Mouse (Mus musculus) intestine, embryonic 16.5 days (tissue): Measurements from ENCODE around the gene Foxp1. TPM values are rescaled to one million over a fixed set of nuclear protein-coding genes. Genes with fewer than 3 reads are reported as not detected.

ENCODE experiments used
- ATAC-seq: fragments of 200-750 bp; cut with Nextera tagmentation; 2 replicates; pipeline ENCODE4 v1.8.0; 2017; ENCODE audit warnings: moderate TSS enrichment, moderate library complexity
- H3K27ac ChIP-seq: fragments of 300-500 bp; sonication (generic); 2 replicates; pipeline ENCODE4 v1.5.1; 2014; ENCODE audit warnings: mild to moderate bottlenecking, low read length
- H3K27me3 ChIP-seq: fragments of 300-500 bp; sonication (generic); replicated peaks from 2 replicates; pipeline ENCODE4 v1.6.1; 2014; ENCODE audit warnings: low read length, control low read depth, mixed read lengths; ENCODE audit not compliant: control insufficient read depth, insufficient read depth
- H3K36me3 ChIP-seq: fragments of 300-500 bp; sonication (generic); 2 replicates; pipeline ENCODE4 v1.6.1; 2014; ENCODE audit warnings: low read length, control low read depth; ENCODE audit not compliant: control insufficient read depth, insufficient read depth
- H3K4me1 ChIP-seq: fragments of 300-500 bp; sonication (generic); 2 replicates; pipeline ENCODE4 v1.6.1; 2014; ENCODE audit warnings: low read length, control low read depth, mixed read lengths; ENCODE audit not compliant: control insufficient read depth, insufficient read depth
- H3K4me2 ChIP-seq: fragments of 300-500 bp; sonication (generic); 2 replicates; pipeline ENCODE4 v1.6.1; 2014; ENCODE audit warnings: low read depth, low read length, control low read depth
- H3K4me3 ChIP-seq: fragments of 300-500 bp; sonication (generic); 2 replicates; pipeline ENCODE4 v1.5.1; 2014; ENCODE audit warnings: mild to moderate bottlenecking, low read length
- H3K9ac ChIP-seq: fragments of 300-500 bp; sonication (generic); 2 replicates; pipeline ENCODE4 v1.6.1; 2014; ENCODE audit warnings: low read depth, low read length
- H3K9me3 ChIP-seq: fragments of 300-500 bp; sonication (generic); 2 replicates; pipeline ENCODE4 v1.6.1; 2016; ENCODE audit warnings: low read length, control low read depth; ENCODE audit not compliant: control insufficient read depth
- WGBS: fragments of 180-500 bp; shearing (Covaris S2); extraction: QIAGEN DNeasy Blood & Tissue Kit; methylation state at CpG from one replicate; pipeline ENCODE4 v1.1.7; 2014; 5-methylcytosine and 5-hydroxymethylcytosine counted together
- polyA plus RNA-seq: library from polyadenylated mRNA; unstranded; fragments of >200 nt; fragmentation: Nextera tagmentation; extraction: Ambion mirVana; gene quantifications from 2 replicates; pipeline ENCODE4 v1.2.1, GENCODE M21; 2015

Foxp1 gene
- polyA plus RNA-seq, 1 experiment from 2014 or later = 74.8 TPM

DNA sequence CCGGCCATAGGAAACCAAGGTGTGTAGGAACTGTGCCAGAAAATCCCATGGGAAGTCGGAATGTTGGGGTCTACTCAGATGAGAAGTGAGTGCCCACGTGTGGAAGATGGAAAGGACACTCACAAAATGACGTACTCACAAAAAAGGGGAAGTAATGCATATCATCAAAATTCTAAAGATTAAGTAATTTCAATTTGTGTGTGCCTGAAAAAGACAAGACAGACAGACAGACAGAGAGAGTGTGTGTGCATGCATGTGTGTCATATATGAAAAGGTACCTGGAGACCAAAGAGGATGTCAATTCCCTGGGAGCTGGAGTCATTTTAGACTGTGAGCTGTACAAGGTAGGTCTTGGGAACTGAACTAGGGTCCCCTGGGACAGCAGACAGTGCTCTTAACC is 444.4 kb downstream of the Foxp1 start:
- Histone ChIP-seq H3K4me1 (peaks cover 4% of the 10 kb centered on the region; the same call in 1 of the 2 replicates), H3K27ac (no peak overlapping the region), H3K4me3 (no peak overlapping the region), H3K4me2 (no peak overlapping the region), H3K27me3 (no peaks in the 10 kb centered on the region), H3K36me3 (peaks cover 13% of the 10 kb centered on the region), H3K9ac (no peak overlapping the region), H3K9me3 (0 out of 2 replicates have a peak, but pooled peaks cover 6% of the 10 kb centered on the region)
- ATAC-seq = no peak
- 92% methylated on average over 4 of the region's 4 CpGs for WGBS

- ATAC-seq = no peak
- peaks cover 13% of the 10 kb centered on the region for H3K36me3 ChIP-seq
- WGBS = 89% methylated on average over 9 of the region's 9 CpGs
- no peak overlapping the region for H3K9ac ChIP-seq
- H3K4me1 ChIP-seq = no peaks in the 10 kb centered on the region
- H3K9me3 ChIP-seq = 0 out of 2 replicates have a peak, but pooled peaks cover 6% of the 10 kb centered on the region
- no peak overlapping the region for H3K27ac ChIP-seq
- H3K4me2 ChIP-seq = no peak overlapping the region
- H3K27me3 ChIP-seq = no peaks in the 10 kb centered on the region
- no peak overlapping the region for H3K4me3 ChIP-seq
These were observed 448.9 kb downstream of the Foxp1 start for GRCm38 (mm10) chr6:99073303-99074271.

DNA sequence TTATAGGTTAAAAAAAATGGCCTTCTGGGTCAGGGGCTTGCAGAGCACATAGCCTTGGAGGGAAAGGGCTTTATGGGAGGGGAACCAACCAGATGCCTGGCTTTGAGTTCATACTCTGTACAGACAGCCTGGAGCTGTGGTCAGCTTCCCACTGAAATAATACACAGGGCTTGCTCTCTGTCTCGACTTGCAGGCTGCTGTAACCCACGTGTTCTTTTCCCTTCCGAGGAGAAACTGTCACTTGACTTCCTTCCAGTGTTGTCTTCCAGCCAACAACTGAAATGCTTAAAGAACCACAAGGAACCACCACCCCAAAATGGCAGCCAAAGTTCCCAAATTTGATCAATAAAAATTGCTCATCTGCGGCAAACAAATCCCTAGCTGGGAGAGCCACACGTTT is 451.8 kb downstream of the Foxp1 start:
- peaks cover 2% of the 10 kb centered on the region; the same call in 1 of the 2 replicates for H3K4me1 ChIP-seq

GRCm38 (mm10) chr6:99069726-99070125 is 452.8 kb downstream of the Foxp1 start:
- Histone ChIP-seq H3K4me1 (peaks cover 2% of the 10 kb centered on the region; the same call in 1 of the 2 replicates), H3K4me2 (no peak overlapping the region), H3K27me3 (no peaks in the 10 kb centered on the region), H3K9ac (no peak overlapping the region), H3K4me3 (no peak overlapping the region), H3K9me3 (no peaks in the 10 kb centered on the region), H3K36me3 (peaks cover 3% of the 10 kb centered on the region), H3K27ac (no peak overlapping the region)
- no peak for ATAC-seq
- WGBS = 98% methylated on average over 1 of the region's 1 CpGs

More for the DNA sequence above, 451.8 kb downstream of the Foxp1 start:
- Histone ChIP-seq H3K27ac (no peak overlapping the region), H3K9me3 (0 out of 2 replicates have a peak, but pooled peaks cover 6% of the 10 kb centered on the region), H3K27me3 (no peaks in the 10 kb centered on the region), H3K4me2 (no peak overlapping the region), H3K9ac (no peak overlapping the region), H3K36me3 (peaks cover 13% of the 10 kb centered on the region), H3K4me3 (no peak overlapping the region)
- no peak for ATAC-seq
- WGBS = 68% methylated on average over 5 of the region's 5 CpGs

GRCm38 (mm10) chr6:99065569-99066353 is 456.8 kb downstream of the Foxp1 start:
- H3K4me2 ChIP-seq = no peak overlapping the region

DNA sequence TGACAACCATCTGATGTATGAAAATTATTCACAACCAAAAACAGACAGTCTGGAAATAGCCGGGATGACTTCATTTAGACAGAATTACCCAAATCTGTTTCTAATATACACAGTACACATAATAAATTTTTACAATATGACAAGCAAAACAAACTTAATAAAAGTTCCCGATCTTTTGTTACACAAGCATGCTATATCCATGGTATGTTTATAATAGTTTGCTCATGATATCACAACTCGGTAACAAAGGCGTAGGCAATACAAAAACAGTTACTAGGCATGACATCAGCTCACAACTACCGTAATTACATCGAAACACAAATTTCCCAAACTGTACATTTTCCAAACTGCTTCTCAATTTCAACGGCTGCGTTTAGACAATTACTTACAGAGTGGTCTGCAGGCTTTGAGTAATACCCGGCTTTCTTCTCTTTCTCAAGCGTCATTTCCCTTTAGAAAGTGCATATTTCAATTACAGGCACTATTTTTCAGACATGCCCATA is 458.5 kb downstream of the Foxp1 start:
- Histone ChIP-seq H3K9ac (no peak overlapping the region), H3K36me3 (no peaks in the 10 kb centered on the region), H3K27me3 (no peaks in the 10 kb centered on the region), H3K4me3 (no peak overlapping the region), H3K27ac (no peak overlapping the region), H3K9me3 (no peaks in the 10 kb centered on the region), H3K4me1 (peaks cover 5% of the 10 kb centered on the region; the same call in 1 of the 2 replicates), H3K4me2 (no peak overlapping the region)
- 67% methylated on average over 10 of the region's 10 CpGs for WGBS
- no peak for ATAC-seq

More at GRCm38 (mm10) chr6:99065569-99066353, 456.8 kb downstream of the Foxp1 start:
- H3K27ac ChIP-seq = no peak overlapping the region
- 65% methylated on average over 9 of the region's 9 CpGs for WGBS
- no peaks in the 10 kb centered on the region for H3K27me3 ChIP-seq
- H3K4me1 ChIP-seq = peaks cover 5% of the 10 kb centered on the region; the same call in 1 of the 2 replicates
- no peaks in the 10 kb centered on the region for H3K36me3 ChIP-seq
- no peak overlapping the region for H3K4me3 ChIP-seq
- no peak for ATAC-seq
- H3K9ac ChIP-seq = no peak overlapping the region
- no peaks in the 10 kb centered on the region for H3K9me3 ChIP-seq

- no peak for ATAC-seq
These were observed 459.6 kb downstream of the Foxp1 start for GRCm38 (mm10) chr6:99062931-99063330.

DNA sequence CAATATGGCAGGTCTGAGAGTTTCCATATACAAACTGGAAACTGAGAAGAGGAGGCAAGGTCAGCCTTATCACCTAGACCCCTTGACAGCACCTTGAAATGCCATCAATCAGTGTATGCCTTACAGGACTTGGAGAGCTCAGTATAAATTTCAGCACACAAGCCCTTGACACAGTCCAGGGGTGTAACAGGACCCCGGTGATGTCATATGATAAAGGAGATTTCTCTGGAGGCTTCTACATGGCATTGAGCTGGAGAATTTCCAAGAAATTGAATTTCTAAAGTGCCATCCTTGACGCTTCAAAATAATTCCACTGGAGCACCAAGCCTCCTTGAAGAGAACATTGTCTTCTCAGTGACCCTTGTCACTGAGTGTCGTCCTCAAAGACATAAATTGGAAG is 463.8 kb downstream of the Foxp1 start:
- Histone ChIP-seq H3K36me3 (no peaks in the 10 kb centered on the region), H3K9me3 (no peaks in the 10 kb centered on the region), H3K9ac (no peak overlapping the region), H3K4me3 (no peak overlapping the region), H3K27ac (no peak overlapping the region), H3K4me1 (no peaks in the 10 kb centered on the region), H3K4me2 (no peak overlapping the region), H3K27me3 (no peaks in the 10 kb centered on the region)
- no peak for ATAC-seq
- 64% methylated on average over 3 of the region's 3 CpGs for WGBS

More at GRCm38 (mm10) chr6:99062931-99063330, 459.6 kb downstream of the Foxp1 start:
- H3K27me3 ChIP-seq = no peaks in the 10 kb centered on the region
- H3K9ac ChIP-seq = no peak overlapping the region
- no peak overlapping the region for H3K4me2 ChIP-seq
- peaks cover 5% of the 10 kb centered on the region; the same call in 1 of the 2 replicates for H3K4me1 ChIP-seq
- no peak overlapping the region for H3K4me3 ChIP-seq
- H3K27ac ChIP-seq = no peak overlapping the region
- no peaks in the 10 kb centered on the region for H3K36me3 ChIP-seq
- WGBS = 82% methylated on average over 8 of the region's 8 CpGs
- H3K9me3 ChIP-seq = no peaks in the 10 kb centered on the region

GRCm38 (mm10) chr6:99057113-99057553 is 465.4 kb downstream of the Foxp1 start:
- no peak overlapping the region for H3K9ac ChIP-seq
- 92% methylated on average over 4 of the region's 4 CpGs for WGBS
- ATAC-seq = no peak
- no peaks in the 10 kb centered on the region for H3K36me3 ChIP-seq
- H3K4me1 ChIP-seq = no peaks in the 10 kb centered on the region
- H3K9me3 ChIP-seq = no peaks in the 10 kb centered on the region
- no peak overlapping the region for H3K27ac ChIP-seq
- H3K4me2 ChIP-seq = no peak overlapping the region
- no peaks in the 10 kb centered on the region for H3K27me3 ChIP-seq
- H3K4me3 ChIP-seq = no peak overlapping the region
